29 mouse cellular contexts compared by ENCODE assay signal in genomic region chr14:33243261-33243660, GRCm38 (mm10). TPM values are rescaled to one million over a fixed set of nuclear protein-coding genes. Genes with fewer than 3 reads are reported as not detected.
DNase-seq lines count a peak whose midpoint lies in the region.
"Had no signal": no experiment of that assay in that cellular context is flagged by ENCODE, and none has a peak within 500 bp of the region (broad histone marks: within the 10 kb centered on the region; RNA-seq: fewer than 3 reads in every experiment).

No protein-coding gene starts in this region.

- peak overlapping the region; percentile 100 for H3K27ac ChIP-seq in macrophage
- no peak overlapping the region for H3K27ac ChIP-seq in embryonic facial prominence, embryonic 10.5 days (replicated peaks)
- H3K27ac ChIP-seq: forebrain, embryonic 13.5 days; hindbrain, embryonic 10.5 days; liver, embryonic 13.5 days; neural tube, embryonic 13.5 days had no signal

- no peak overlapping the region for H3K4me3 ChIP-seq in macrophage (ENCODE audit: inconsistent target)
- no peak overlapping the region for H3K4me3 ChIP-seq in embryonic facial prominence, embryonic 10.5 days
- H3K4me3 ChIP-seq: forebrain, embryonic 13.5 days; heart, embryonic 13.5 days; hindbrain, embryonic 10.5 days; liver, embryonic 13.5 days; neural tube, embryonic 13.5 days had no signal

- H3K36me3 ChIP-seq in macrophage (ENCODE audit: inconsistent target): no peaks in the 10 kb centered on the region
- H3K36me3 ChIP-seq in embryonic facial prominence, embryonic 10.5 days (replicated peaks): no peaks in the 10 kb centered on the region
- H3K36me3 ChIP-seq: heart, embryonic 13.5 days; hindbrain, embryonic 10.5 days; liver, embryonic 13.5 days; neural tube, embryonic 13.5 days had no signal

- H3K4me1 ChIP-seq in embryonic facial prominence, embryonic 10.5 days: peaks cover 25% of the 10 kb centered on the region
- H3K4me1 ChIP-seq: forebrain, embryonic 13.5 days; liver, embryonic 13.5 days; neural tube, embryonic 13.5 days had no signal

- 10% methylated on average over 2 of the region's 2 CpGs for WGBS in macrophage (ENCODE audit: missing documents)
- WGBS in embryonic facial prominence, embryonic 10.5 days: 63% methylated on average over 2 of the region's 2 CpGs

- intact Hi-C loops in heart, postnatal 14 days (cut with DNase I): no loop called here

- no peaks in the 10 kb centered on the region for H3K9me3 ChIP-seq in embryonic facial prominence, embryonic 10.5 days
- H3K9me3 ChIP-seq: forebrain, embryonic 13.5 days; heart, embryonic 13.5 days; hindbrain, embryonic 10.5 days; liver, embryonic 13.5 days; neural tube, embryonic 13.5 days had no signal

- peak; percentile 84 for DNase-seq in heart, adult 11 months
- no peak for DNase-seq in heart, postnatal 14 days
- DNase-seq in 3T3-L1 (ENCODE audit: low read depth, low spot score): peak; percentile 51
- peak; percentile 10 for DNase-seq in adipocyte (ENCODE audit: low spot score)
- no peak for DNase-seq in gastrocnemius, adult 18-20 months (ENCODE audit: low spot score)
- no peak for DNase-seq in embryonic facial prominence, embryonic 10.5 days (ENCODE audit: low spot score)
- DNase-seq in kidney, adult 11 months: no peak
- DNase-seq: adrenal gland, postnatal 25 days; B cell, adult 2 months; cerebellum, adult 2 months; cerebellum, postnatal 25 days; gastrocnemius, postnatal 25 days; heart, postnatal 10 days; kidney, adult 2 months; kidney, postnatal 10 days; layer of hippocampus, postnatal 36 days; left cerebral cortex, postnatal 4 days; liver, embryonic 13.5 days; lung, embryonic 14.5 days; midbrain, embryonic 14.5 days; right cerebral cortex, postnatal 4 days; thymus, adult 2 months; thymus, postnatal 36 days had no signal

- peaks cover 66% of the 10 kb centered on the region for H3K79me2 ChIP-seq in macrophage (ENCODE audit: inconsistent target)

- H3K27me3 ChIP-seq in embryonic facial prominence, embryonic 10.5 days (replicated peaks; ENCODE audit: low read depth, poor library complexity, severe bottlenecking): peaks cover 8% of the 10 kb centered on the region; the same call in 1 of the 2 replicates
- H3K27me3 ChIP-seq: forebrain, embryonic 13.5 days; heart, embryonic 13.5 days; liver, embryonic 13.5 days; neural tube, embryonic 13.5 days had no signal

RNA-seq across cellular contexts. Expression of gene Arhgap22, which starts 29.4 kb away (rescaled TPM):
- total RNA-seq in heart, postnatal 14 days (2021): 1 to 10 TPM in 1 of 2 experiments, under 1 TPM in 1; 0.95 to 1.0 TPM
- total RNA-seq in macrophage (2018; cell fraction: chromatin; rRNA removed): 100 to 1,000 TPM in 21 of 26 experiments, 10 to 100 TPM in 5; 39.9 to 474 (median 134) TPM
- 10 to 100 TPM; 12.0 to 97.5 (median 24.2) TPM for total RNA-seq in macrophage (2018; cell fraction: cytosol; rRNA removed)
- total RNA-seq in macrophage (2018; cell fraction: nucleus; rRNA removed): 100 to 1,000 TPM in 13 of 26 experiments, 10 to 100 TPM in 13; 40.8 to 312 (median 99.3) TPM
- 16.5 to 44.1 TPM (median 21.1 TPM) in 3 replicates for polyA plus RNA-seq in macrophage (2018)
- total RNA-seq in gastrocnemius, adult 18-20 months (2021): 1 to 10 TPM in 1 of 2 experiments, under 1 TPM in 1; 0.41 to 1.3 TPM
- 3.8 and 4.9 TPM in 2 replicates for polyA plus RNA-seq in embryonic facial prominence, embryonic 10.5 days (2016; fragmentation: Nextera tagmentation; extraction: Ambion mirVana)
- total RNA-seq: megakaryocyte-erythroid progenitor cell, adult 5-6 weeks had no signal

RNA-seq across cellular contexts. Expression of gene Wdfy4, which starts 58.0 kb away (rescaled TPM):
- total RNA-seq in heart, postnatal 14 days (2021): 1 to 10 TPM; 2.3 to 3.1 TPM
- 100 to 1,000 TPM; 165 to 674 (median 443) TPM for total RNA-seq in macrophage (2018; cell fraction: chromatin; rRNA removed)
- 100 to 1,000 TPM in 13 of 26 experiments, 10 to 100 TPM in 13; 60.1 to 136 (median 97.9) TPM for total RNA-seq in macrophage (2018; cell fraction: cytosol; rRNA removed)
- 100 to 1,000 TPM in 25 of 26 experiments, 10 to 100 TPM in 1; 95.7 to 366 (median 196) TPM for total RNA-seq in macrophage (2018; cell fraction: nucleus; rRNA removed)
- polyA plus RNA-seq in macrophage (2018): 58.1 to 98.0 TPM (median 81.9 TPM) in 3 replicates
- under 1 TPM; 0.43 to 0.87 TPM for total RNA-seq in gastrocnemius, adult 18-20 months (2021)
- 0.08 and 0.17 TPM in 2 replicates for polyA plus RNA-seq in embryonic facial prominence, embryonic 10.5 days (2016; fragmentation: Nextera tagmentation; extraction: Ambion mirVana)

Comparison
In these comparisons a context has a peak if more than half of its experiments do, and no peak if none do; other contexts are left out.
1. DNase-seq: peak in heart, adult 11 months (single experiment), 3T3-L1 (single experiment) and adipocyte (single experiment); none in heart, postnatal 14 days (0 of 2), gastrocnemius, adult 18-20 months (single experiment), embryonic facial prominence, embryonic 10.5 days (single experiment) and kidney, adult 11 months (single experiment).